Mouse (Mus musculus): ENCODE results near the gene Fam90a1a. TPM values are rescaled to one million over a fixed set of nuclear protein-coding genes. Genes with fewer than 3 reads are reported as not detected.
A peak's percentile ranks its signal among the peaks of the same experiment; 100 is the strongest.
"Not testable (repeated sequence)": the region's sequence is repeated elsewhere in the genome, so short reads cannot be mapped to it uniquely, and the experiment has no call there.

Fam90a1a gene
- polyA plus RNA-seq, 2 experiments, result not detected

GRCm38 (mm10) chr8:21932610-21933009 lies 25.9 kb upstream of the Fam90a1a start, which contains the start of gene Defb15:
TSS of gene Defb15 (minus strand) at chr8:21932710.
- H3K4me1 ChIP-seq (replicated peaks; ENCODE audit: control insufficient read depth in 2 of 2, insufficient read depth in 2 of 2, low read length in 1 of 2), result no peaks in the 10 kb centered on the region
- H3K36me3 ChIP-seq (replicated peaks; ENCODE audit: control insufficient read depth, insufficient read depth, low read depth), result no peaks in the 10 kb centered on the region
- H3K27me3 ChIP-seq (ENCODE audit: control insufficient read depth, insufficient read depth, low read length), result no peaks in the 10 kb centered on the region
- no peaks in the 10 kb centered on the region for H3K9me3 ChIP-seq (ENCODE audit: control insufficient read depth, low read length)
- no peak within 1 kb of the TSS for H3K4me2 ChIP-seq (ENCODE audit: low read depth)
- H3K4me3 ChIP-seq (ENCODE audit: insufficient read depth in 1 of 2, low read depth in 2 of 2, low read length in 2 of 2), result no peak within 1 kb of the TSS
- TF ChIP-seq CTCF (IDR thresholded peaks at IDR 0.05; ENCODE audit: low read depth), result no peak
- TF ChIP-seq EP300 (IDR thresholded peaks at IDR 0.05; ENCODE audit: low read depth), result no peak
- no peak for DNase-seq (ENCODE audit: low read depth in 3 of 3, low spot score in 3 of 3)
- H3K27ac ChIP-seq, result no peak within 1 kb of the TSS
- H3K9ac ChIP-seq (replicated peaks), result no peak within 1 kb of the TSS
- 73% methylated on average over 6 of the region's 6 CpGs for WGBS (ENCODE audit: insufficient replicate concordance)
- no peak for ATAC-seq (ENCODE audit: insufficient read depth)

- ATAC-seq (ENCODE audit: insufficient read depth); DNase-seq (ENCODE audit: low read depth in 3 of 3, low spot score in 3 of 3); H3K4me2 ChIP-seq (ENCODE audit: low read depth); H3K9me3 ChIP-seq (ENCODE audit: control insufficient read depth, low read length); H3K36me3 ChIP-seq (replicated peaks; ENCODE audit: control insufficient read depth, insufficient read depth, low read depth); H3K27me3 ChIP-seq (ENCODE audit: control insufficient read depth, insufficient read depth, low read length); H3K4me1 ChIP-seq (replicated peaks; ENCODE audit: control insufficient read depth in 2 of 2, insufficient read depth in 2 of 2, low read length in 1 of 2); H3K9ac ChIP-seq (replicated peaks); H3K4me3 ChIP-seq (ENCODE audit: insufficient read depth in 1 of 2, low read depth in 2 of 2, low read length in 2 of 2); H3K27ac ChIP-seq: not testable (repeated sequence)
- WGBS (ENCODE audit: insufficient replicate concordance), result 59% methylated on average over 4 of the region's 4 CpGs
Observed at GRCm38 (mm10) chr8:21938052-21938451, 20.5 kb upstream of the Fam90a1a start, which contains the start of gene Defb35. TSS of gene Defb35 (plus strand) at chr8:21938352.

- Histone ChIP-seq H3K4me3 (ENCODE audit: insufficient read depth in 1 of 2, low read depth in 2 of 2, low read length in 2 of 2) (no peak within 1 kb of the TSS), H3K4me1 (replicated peaks; ENCODE audit: control insufficient read depth in 2 of 2, insufficient read depth in 2 of 2, low read length in 1 of 2) (no peaks in the 10 kb centered on the region), H3K9ac (replicated peaks) (no peak within 1 kb of the TSS), H3K27me3 (ENCODE audit: control insufficient read depth, insufficient read depth, low read length) (no peaks in the 10 kb centered on the region), H3K27ac (no peak within 1 kb of the TSS), H3K36me3 (replicated peaks; ENCODE audit: control insufficient read depth, insufficient read depth, low read depth) (no peaks in the 10 kb centered on the region), H3K9me3 (ENCODE audit: control insufficient read depth, low read length) (no peaks in the 10 kb centered on the region), H3K4me2 (ENCODE audit: low read depth) (no peak within 1 kb of the TSS)
- WGBS (ENCODE audit: insufficient replicate concordance), result 65% methylated on average over 6 of the region's 6 CpGs
- no peak for DNase-seq (ENCODE audit: low read depth in 3 of 3, low spot score in 3 of 3)
- TF ChIP-seq CTCF (IDR thresholded peaks at IDR 0.05; ENCODE audit: low read depth), result no peak
- no peak for ATAC-seq (ENCODE audit: insufficient read depth)
Observed at GRCm38 (mm10) chr8:21946462-21946861, 12.1 kb upstream of the Fam90a1a start, which contains the start of gene Defb13. TSS of gene Defb13 (plus strand) at chr8:21946762.

DNA sequence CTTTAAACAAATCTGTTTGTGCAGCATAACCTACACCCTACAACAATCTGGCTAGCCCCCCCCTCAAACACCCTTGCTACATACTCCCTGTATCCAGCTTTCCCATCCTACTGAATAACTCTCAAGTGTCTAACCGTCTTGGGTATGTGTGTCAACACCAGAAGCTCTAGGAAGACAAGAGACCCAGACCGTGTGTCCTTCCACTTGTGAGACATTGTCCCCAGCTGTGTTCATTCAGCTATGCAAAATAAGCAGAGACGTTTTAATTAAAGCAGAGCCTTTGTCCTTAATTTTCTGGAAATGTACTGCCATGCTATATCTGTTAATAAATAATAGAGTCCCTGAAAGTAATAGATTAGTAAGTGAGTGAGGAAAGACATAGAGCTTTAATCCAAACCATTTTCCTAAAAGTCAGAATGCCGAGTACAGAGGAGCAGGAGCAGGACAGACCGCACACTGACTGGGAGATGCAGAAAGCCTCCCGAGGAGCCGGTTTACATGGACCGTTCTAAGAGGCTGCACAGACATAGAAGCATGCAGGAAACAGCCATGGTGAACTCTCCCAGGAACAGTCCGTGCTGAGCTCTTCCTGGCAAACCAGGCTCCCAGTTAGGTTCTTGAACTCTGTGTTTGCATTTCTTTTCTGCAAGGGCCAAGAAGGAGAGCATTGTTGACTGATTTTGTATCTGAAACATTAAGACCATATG lies 11.1 kb upstream of the Fam90a1a start:
- no peaks in the 10 kb centered on the region for H3K9me3 ChIP-seq (ENCODE audit: control insufficient read depth, low read length)
- H3K36me3 ChIP-seq (replicated peaks; ENCODE audit: control insufficient read depth, insufficient read depth, low read depth), result no peaks in the 10 kb centered on the region
- DNase-seq (ENCODE audit: low read depth in 3 of 3, low spot score in 3 of 3), result no peak
- H3K9ac ChIP-seq (replicated peaks), result no peak overlapping the region
- H3K4me3 ChIP-seq (ENCODE audit: insufficient read depth in 1 of 2, low read depth in 2 of 2, low read length in 2 of 2), result no peak overlapping the region
- H3K27me3 ChIP-seq (ENCODE audit: control insufficient read depth, insufficient read depth, low read length), result no peaks in the 10 kb centered on the region
- no peak overlapping the region for H3K4me2 ChIP-seq (ENCODE audit: low read depth)
- no peak for ATAC-seq (ENCODE audit: insufficient read depth)
- no peak overlapping the region for H3K27ac ChIP-seq
- TF ChIP-seq EP300 (IDR thresholded peaks at IDR 0.05; ENCODE audit: low read depth) (no peak), CTCF (IDR thresholded peaks at IDR 0.05; ENCODE audit: low read depth) (no peak)
- no peaks in the 10 kb centered on the region for H3K4me1 ChIP-seq (replicated peaks; ENCODE audit: control insufficient read depth in 2 of 2, insufficient read depth in 2 of 2, low read length in 1 of 2)
- 62% methylated on average over 9 of the region's 9 CpGs for WGBS (ENCODE audit: insufficient replicate concordance)

GRCm38 (mm10) chr8:21955321-21955720 lies 3.2 kb upstream of the Fam90a1a start:
- Histone ChIP-seq H3K9me3 (ENCODE audit: control insufficient read depth, low read length) (no peaks in the 10 kb centered on the region), H3K36me3 (replicated peaks; ENCODE audit: control insufficient read depth, insufficient read depth, low read depth) (no peaks in the 10 kb centered on the region), H3K27me3 (ENCODE audit: control insufficient read depth, insufficient read depth, low read length) (no peaks in the 10 kb centered on the region), H3K9ac (replicated peaks) (no peak overlapping the region), H3K27ac (no peak overlapping the region), H3K4me3 (ENCODE audit: insufficient read depth in 1 of 2, low read depth in 2 of 2, low read length in 2 of 2) (no peak overlapping the region), H3K4me1 (replicated peaks; ENCODE audit: control insufficient read depth in 2 of 2, insufficient read depth in 2 of 2, low read length in 1 of 2) (no peaks in the 10 kb centered on the region), H3K4me2 (ENCODE audit: low read depth) (no peak overlapping the region)
- no peak for ATAC-seq (ENCODE audit: insufficient read depth)
- WGBS (ENCODE audit: insufficient replicate concordance), result 4% methylated on average over 9 of the region's 9 CpGs
- TF ChIP-seq CTCF (IDR thresholded peaks at IDR 0.05; ENCODE audit: low read depth), result peak; percentile 82
- no peak for TF ChIP-seq EP300 (IDR thresholded peaks at IDR 0.05; ENCODE audit: low read depth)
- peak; percentile 4 to 14 (median 13) for DNase-seq (ENCODE audit: low read depth in 3 of 3, low spot score in 3 of 3)
